Mouse (Mus musculus) hindbrain, postnatal 0 days (tissue): Measurements from ENCODE around the gene Fam149b. TPM values are rescaled to one million over a fixed set of nuclear protein-coding genes. Genes with fewer than 3 reads are reported as not detected.

Source experiments
- ATAC-seq: fragments of 200-750 bp; cut with Nextera tagmentation; 2 replicates; pipeline ENCODE4 v1.8.0; 2017; ENCODE audit warnings: mild to moderate bottlenecking, moderate TSS enrichment, moderate library complexity
- DNase-seq: peaks from one replicate; pipeline ENCODE4 v3.0.0-alpha.2; 2015; ENCODE audit warnings: low spot score
- H3K27ac ChIP-seq: fragments of 300-500 bp; sonication (generic); 2 replicates; pipeline ENCODE4 v1.5.1; 2014; ENCODE audit warnings: mild to moderate bottlenecking
- H3K27me3 ChIP-seq: fragments of 300-500 bp; sonication (generic); 2 replicates; pipeline ENCODE4 v1.6.1; 2014; ENCODE audit warnings: low read length, mixed read lengths; ENCODE audit not compliant: insufficient read depth
- H3K36me3 ChIP-seq: fragments of 300-500 bp; sonication (generic); 2 replicates; pipeline ENCODE4 v1.6.1; 2014; ENCODE audit warnings: low read length, mixed read lengths; ENCODE audit not compliant: insufficient read depth
- H3K4me1 ChIP-seq: fragments of 300-500 bp; sonication (generic); 2 replicates; pipeline ENCODE4 v1.6.1; 2014; ENCODE audit warnings: antibody characterized with exemption, low read length, mixed read lengths; ENCODE audit not compliant: insufficient read depth
- H3K4me2 ChIP-seq: fragments of 300-500 bp; sonication (generic); 2 replicates; pipeline ENCODE4 v1.6.1; 2014; ENCODE audit warnings: low read depth, mild to moderate bottlenecking, low read length, moderate library complexity, mixed read lengths
- H3K4me3 ChIP-seq: fragments of 300-500 bp; sonication (generic); 2 replicates; pipeline ENCODE4 v1.5.1; 2014; ENCODE audit warnings: low read length
- H3K9ac ChIP-seq: fragments of 300-500 bp; sonication (generic); replicated peaks from 2 replicates; pipeline ENCODE4 v1.6.1; 2014; ENCODE audit warnings: mild to moderate bottlenecking, low read length, moderate library complexity, mixed read lengths
- H3K9me3 ChIP-seq: fragments of 300-500 bp; sonication (generic); 2 replicates; pipeline ENCODE4 v1.6.1; 2016; ENCODE audit warnings: low read length, mixed read lengths
- CTCF ChIP-seq: IDR thresholded peaks from 2 replicates; pipeline ENCODE4 v1.5.1; 2016; ENCODE audit warnings: antibody characterized with exemption, control low read depth, low read depth
- WGBS: fragments of 180-500 bp; shearing (Covaris S2); extraction: QIAGEN DNeasy Blood & Tissue Kit; methylation state at CpG from one replicate; pipeline ENCODE4 v1.1.7; 2014; 5-methylcytosine and 5-hydroxymethylcytosine counted together
- polyA plus RNA-seq: library from polyadenylated mRNA; unstranded; fragments of >200 nt; fragmentation: Nextera tagmentation; extraction: Ambion mirVana; gene quantifications from 2 replicates; pipeline ENCODE4 v1.2.1, GENCODE M21; 2015
- total RNA-seq: library from RNA; depleted of rRNA; stranded (reverse); fragments of >200 nt; gene quantifications from 2 replicates; pipeline ENCODE4 v1.2.3, GENCODE M21; 2014

Gene Fam149b
- total and polyA plus RNA-seq, 2 experiments from 2014 or later, result 28.8 to 44.4 TPM

DNA sequence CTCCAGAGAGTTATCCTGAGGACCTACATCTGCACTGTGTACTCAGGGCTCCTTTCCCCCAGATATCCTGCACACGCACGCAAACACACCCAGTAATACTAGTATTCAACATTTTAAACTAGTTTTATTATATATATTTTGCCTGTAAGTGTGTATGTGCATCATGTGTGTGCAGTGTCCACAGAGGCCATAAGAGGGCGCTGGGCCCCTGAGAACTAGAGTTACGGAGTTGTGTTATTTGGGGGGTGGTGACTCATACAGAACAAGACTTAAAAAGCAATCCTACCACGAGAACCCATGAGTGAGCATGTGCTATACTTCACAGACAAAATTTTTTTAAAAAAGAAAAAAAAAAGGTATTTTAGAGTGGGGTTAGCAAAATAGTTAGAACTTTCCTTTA is 8.5 kb upstream of the Fam149b start:
- Histone ChIP-seq H3K4me2 (no peak overlapping the region), H3K27ac (no peak overlapping the region), H3K9ac (no peak overlapping the region), H3K9me3 (no peaks in the 10 kb centered on the region), H3K27me3 (no peaks in the 10 kb centered on the region), H3K36me3 (peaks cover 28% of the 10 kb centered on the region), H3K4me3 (no peak overlapping the region), H3K4me1 (no peaks in the 10 kb centered on the region)
- DNase-seq (no peak), ATAC-seq (no peak)
- no peak for TF ChIP-seq CTCF
- WGBS, result 98% methylated on average over 5 of the region's 5 CpGs

DNA sequence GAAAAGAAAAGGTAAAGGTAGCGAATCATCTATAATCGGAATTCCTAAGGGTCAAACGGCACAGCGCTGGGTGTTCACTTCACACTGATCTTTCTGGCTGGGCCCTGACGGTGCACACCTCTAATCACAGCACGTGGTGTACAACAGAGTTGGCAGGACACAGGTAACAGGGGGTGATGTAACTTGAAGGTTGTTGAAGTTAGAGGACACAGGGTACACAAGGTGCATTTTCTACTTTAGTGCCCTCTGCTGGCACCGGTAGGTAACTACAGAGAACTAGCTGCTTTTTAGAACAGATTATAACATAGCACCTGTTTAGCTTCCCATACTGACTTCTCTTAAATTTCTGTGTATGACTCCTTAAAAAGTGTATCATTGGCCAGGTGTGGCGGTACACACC is 7.8 kb upstream of the Fam149b start:
- no peak overlapping the region for H3K9ac ChIP-seq
- H3K27me3 ChIP-seq, result no peaks in the 10 kb centered on the region
- no peak overlapping the region for H3K4me3 ChIP-seq
- H3K27ac ChIP-seq, result no peak overlapping the region
- H3K4me2 ChIP-seq, result no peak overlapping the region
- peak; percentile 66 for TF ChIP-seq CTCF
- WGBS, result 86% methylated on average over 8 of the region's 8 CpGs
- DNase-seq (peak; percentile 33), ATAC-seq (no peak; the same call in 1 of the 2 replicates)
- H3K9me3 ChIP-seq, result no peaks in the 10 kb centered on the region
- H3K4me1 ChIP-seq, result no peaks in the 10 kb centered on the region
- peaks cover 30% of the 10 kb centered on the region for H3K36me3 ChIP-seq

DNA sequence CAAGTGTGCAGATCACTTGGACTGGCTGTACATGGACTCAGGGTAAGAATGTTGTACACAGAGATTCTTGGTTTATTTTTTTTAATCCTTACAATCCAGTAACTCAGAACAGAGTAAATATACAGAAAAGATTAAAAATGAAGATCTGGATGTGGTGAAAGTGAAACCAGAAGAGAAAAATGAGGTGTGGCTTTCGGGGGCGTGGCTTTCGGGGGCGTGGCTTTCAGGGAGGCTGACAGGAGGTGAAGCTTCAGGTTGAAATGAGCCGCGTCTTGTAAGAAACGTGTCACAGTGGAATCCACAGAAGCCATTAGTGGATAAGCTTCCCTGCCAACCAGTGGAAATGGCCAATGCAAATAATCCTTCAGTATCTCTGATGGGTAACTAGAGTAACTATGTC is 7.1 kb upstream of the Fam149b start:
- H3K4me3 ChIP-seq, result no peak overlapping the region
- 80% methylated on average over 7 of the region's 7 CpGs for WGBS
- ATAC-seq (no peak), DNase-seq (no peak)
- H3K4me1 ChIP-seq, result no peaks in the 10 kb centered on the region
- H3K4me2 ChIP-seq, result no peak overlapping the region
- no peaks in the 10 kb centered on the region for H3K9me3 ChIP-seq
- no peak overlapping the region for H3K9ac ChIP-seq
- no peak overlapping the region for H3K27ac ChIP-seq
- TF ChIP-seq CTCF, result no peak
- peaks cover 24% of the 10 kb centered on the region; the same call in 1 of the 2 replicates for H3K36me3 ChIP-seq
- H3K27me3 ChIP-seq, result no peaks in the 10 kb centered on the region

DNA sequence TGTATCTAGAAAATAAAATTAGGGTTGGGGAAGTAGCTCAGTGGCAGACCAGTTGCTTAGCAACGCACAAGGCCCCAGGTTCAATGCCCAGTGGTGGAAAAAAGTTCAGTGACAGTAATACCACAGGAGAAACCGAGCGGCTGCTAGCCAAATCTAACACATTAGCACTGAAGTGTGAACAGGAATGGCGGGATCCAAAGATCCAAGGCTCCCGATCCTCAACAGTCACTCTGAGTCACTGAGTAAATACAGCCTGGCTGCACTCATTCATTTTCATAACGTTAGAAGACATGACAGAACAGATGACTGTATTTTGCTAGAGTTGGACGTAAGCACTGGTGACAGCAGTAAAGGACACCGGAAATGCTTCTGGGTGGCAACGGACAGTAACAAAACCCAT is 2.1 kb upstream of the Fam149b start:
- WGBS, result 79% methylated on average over 9 of the region's 9 CpGs
- Histone ChIP-seq H3K4me3 (no peak overlapping the region), H3K27me3 (no peaks in the 10 kb centered on the region), H3K4me1 (peaks cover 11% of the 10 kb centered on the region), H3K4me2 (no peak overlapping the region), H3K36me3 (0 out of 2 replicates have a peak, but pooled peaks cover 4% of the 10 kb centered on the region), H3K9me3 (no peaks in the 10 kb centered on the region), H3K27ac (no peak overlapping the region), H3K9ac (no peak overlapping the region)
- no peak for TF ChIP-seq CTCF
- no peak for ATAC-seq
- no peak for DNase-seq

DNA sequence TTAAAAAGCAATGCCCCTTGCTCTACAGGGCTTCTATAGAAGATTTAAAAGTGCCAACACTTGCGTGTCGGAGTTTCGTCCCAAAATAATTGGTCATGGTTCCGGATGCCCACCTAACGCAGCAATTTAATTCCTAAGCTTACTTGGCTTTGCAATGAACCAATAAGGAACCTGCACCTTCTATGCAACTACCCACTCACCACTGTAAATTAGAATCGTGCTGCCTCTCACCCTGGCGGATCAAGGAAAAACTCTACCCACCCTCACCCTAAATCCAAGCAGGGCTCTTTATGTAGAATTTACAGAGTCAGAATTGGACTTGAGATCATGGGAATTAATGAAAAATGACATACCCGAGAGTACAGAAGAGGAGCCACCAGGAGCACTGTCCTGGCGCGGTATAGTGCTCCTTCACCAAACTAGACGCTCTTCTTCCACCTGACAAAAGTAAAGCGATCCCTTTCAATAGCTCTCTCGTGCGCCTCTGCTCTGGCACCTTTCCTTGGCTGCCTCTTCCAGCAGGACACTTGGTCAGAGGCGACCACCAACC is 446 bp upstream of the Fam149b start:
- 4% methylated on average over 15 of the region's 15 CpGs for WGBS
- peak; percentile 74 for ATAC-seq
- Histone ChIP-seq H3K4me2 (peak overlapping the region; percentile 86), H3K4me1 (peaks cover 11% of the 10 kb centered on the region), H3K36me3 (0 out of 2 replicates have a peak, but pooled peaks cover 4% of the 10 kb centered on the region), H3K27ac (peak overlapping the region; percentile 94), H3K27me3 (no peaks in the 10 kb centered on the region), H3K9me3 (no peaks in the 10 kb centered on the region), H3K4me3 (peak overlapping the region; percentile 85), H3K9ac (peak overlapping the region; percentile 94)
- TF ChIP-seq CTCF, result no peak
- DNase-seq, result no peak

DNA sequence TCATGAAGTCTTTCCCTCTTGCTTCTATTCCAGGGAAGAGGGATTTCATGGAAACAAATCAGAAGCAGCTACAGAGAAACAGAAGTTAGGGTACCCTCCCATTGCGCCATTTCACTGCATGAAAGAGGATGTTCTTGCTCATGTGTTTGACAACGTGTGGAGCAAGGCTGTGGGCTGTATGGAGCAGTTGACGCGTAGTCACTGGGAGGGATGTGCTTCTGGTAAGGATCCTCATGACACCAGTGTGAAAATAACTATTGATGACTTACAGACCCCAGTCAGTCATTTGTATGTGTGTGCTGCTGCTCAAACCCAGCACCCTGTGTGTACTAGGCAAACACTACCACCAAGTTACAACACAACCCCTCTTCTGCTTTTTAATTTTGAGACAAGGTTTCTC is 15.3 kb downstream of the Fam149b start:
- TF ChIP-seq CTCF, result no peak
- WGBS, result 96% methylated on average over 4 of the region's 4 CpGs
- DNase-seq (no peak), ATAC-seq (no peak)
- Histone ChIP-seq H3K4me3 (no peak overlapping the region), H3K9ac (no peak overlapping the region), H3K27me3 (no peaks in the 10 kb centered on the region), H3K27ac (no peak overlapping the region), H3K9me3 (no peaks in the 10 kb centered on the region), H3K4me1 (no peaks in the 10 kb centered on the region), H3K36me3 (peaks cover 52% of the 10 kb centered on the region), H3K4me2 (no peak overlapping the region)

DNA sequence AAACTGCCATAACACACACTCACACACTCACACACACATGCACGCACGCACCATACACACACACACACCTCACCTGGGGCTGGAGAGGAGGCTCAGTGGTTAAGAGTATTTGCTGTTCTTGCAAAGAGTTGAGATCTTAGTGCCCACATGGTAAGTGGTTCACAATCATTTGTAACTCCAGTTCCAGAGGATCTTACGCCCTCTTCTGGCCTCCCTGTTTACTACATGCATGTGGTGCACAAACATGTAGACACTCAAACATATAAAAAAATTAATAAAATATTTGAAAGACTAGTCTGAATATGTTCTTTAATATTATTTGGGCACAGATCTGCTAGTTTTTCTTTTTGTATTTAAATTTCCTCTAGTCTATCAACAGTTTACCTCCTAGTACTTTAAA is 20.3 kb downstream of the Fam149b start:
- WGBS, result 94% methylated on average over 3 of the region's 3 CpGs
- Histone ChIP-seq H3K9me3 (no peaks in the 10 kb centered on the region), H3K4me2 (no peak overlapping the region), H3K4me3 (no peak overlapping the region), H3K9ac (no peak overlapping the region), H3K27ac (no peak overlapping the region), H3K4me1 (no peaks in the 10 kb centered on the region), H3K27me3 (no peaks in the 10 kb centered on the region), H3K36me3 (peaks cover 42% of the 10 kb centered on the region; the same call in 1 of the 2 replicates)
- TF ChIP-seq CTCF, result no peak
- DNase-seq (no peak), ATAC-seq (no peak)
